Mouse (Mus musculus) neutrophil, adult 5-6 weeks (primary cell): ENCODE results near the gene Phgr1. TPM values are rescaled to one million over a fixed set of nuclear protein-coding genes. Genes with fewer than 3 reads are reported as not detected.

Source experiments
- ATAC-seq: fragments of 151-379, 151-347 bp; 2 replicates; pipeline ENCODE4 v1.8.0; 2017; ENCODE audit warnings: mild to moderate bottlenecking, moderate TSS enrichment; ENCODE audit not compliant: insufficient number of reproducible peaks, poor library complexity, low FRiP score, severe bottlenecking; ENCODE audit errors: extremely low read depth
- total RNA-seq: library from RNA; stranded (forward); fragments of 200-1000 nt; gene quantifications from 2 replicates; pipeline ENCODE4 v1.2.3, GENCODE M21; 2017

The Phgr1 gene
- total RNA-seq, 1 experiment from 2014 or later: not detected

DNA sequence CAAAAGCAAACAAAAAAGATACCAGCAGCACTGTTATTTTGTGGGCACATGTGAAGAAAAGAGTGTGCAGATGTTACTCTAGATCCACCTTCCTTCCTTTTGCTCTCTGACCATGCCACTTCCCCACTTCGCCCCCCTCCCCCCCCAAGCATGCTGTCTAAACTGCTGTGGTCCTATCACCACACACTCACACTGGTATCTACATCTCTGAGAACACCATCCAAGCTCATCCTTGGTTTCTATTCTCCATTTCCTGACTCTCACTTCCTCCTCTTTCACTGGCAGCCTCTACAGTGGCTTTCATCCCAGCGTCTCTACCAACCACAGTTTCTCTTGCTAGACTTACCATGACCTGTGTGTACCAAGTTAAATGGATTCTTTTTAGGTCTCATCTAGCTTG is 31.9 kb downstream of the Phgr1 start:
- ATAC-seq: peak; percentile 44; the same call in 1 of the 2 replicates

DNA sequence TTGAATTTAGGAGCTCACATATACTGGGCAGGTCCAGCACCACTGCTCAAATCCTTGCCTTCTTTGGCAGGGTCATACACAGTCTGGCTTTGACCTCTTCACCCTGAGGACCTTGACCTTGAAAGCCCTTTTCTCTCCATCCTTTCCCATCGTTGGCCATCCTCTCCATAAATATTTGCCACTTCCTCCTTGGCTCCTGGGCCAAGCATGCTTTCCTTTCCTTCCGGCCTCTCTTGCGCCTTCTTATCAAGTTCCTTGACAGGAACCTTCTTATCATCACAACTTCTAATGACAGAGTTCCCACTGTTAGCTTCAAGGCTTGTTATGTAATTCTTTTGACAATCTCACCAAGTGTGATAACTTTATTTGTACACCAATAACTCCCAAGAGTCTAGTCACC is 32.6 kb downstream of the Phgr1 start:
- ATAC-seq: no peak

DNA sequence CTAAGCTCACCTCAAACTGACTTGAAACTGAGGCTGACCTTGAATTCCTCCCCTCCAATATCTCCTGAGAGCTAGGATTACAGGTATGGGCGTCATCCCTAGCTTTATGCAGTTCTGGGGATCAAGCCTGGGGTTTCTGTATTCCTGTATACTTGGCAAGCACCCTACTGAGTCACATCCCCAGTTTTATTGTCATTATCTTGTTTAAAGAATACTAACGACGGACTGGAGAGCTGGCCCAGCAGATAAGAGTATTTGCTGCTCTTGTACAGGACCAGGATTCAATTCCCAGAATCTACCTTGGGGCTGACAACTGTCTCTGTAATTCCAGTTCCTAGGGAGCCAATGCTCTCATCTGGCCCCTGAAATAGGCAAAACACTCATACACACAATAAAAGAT is 33.2 kb downstream of the Phgr1 start:
- no peak for ATAC-seq

DNA sequence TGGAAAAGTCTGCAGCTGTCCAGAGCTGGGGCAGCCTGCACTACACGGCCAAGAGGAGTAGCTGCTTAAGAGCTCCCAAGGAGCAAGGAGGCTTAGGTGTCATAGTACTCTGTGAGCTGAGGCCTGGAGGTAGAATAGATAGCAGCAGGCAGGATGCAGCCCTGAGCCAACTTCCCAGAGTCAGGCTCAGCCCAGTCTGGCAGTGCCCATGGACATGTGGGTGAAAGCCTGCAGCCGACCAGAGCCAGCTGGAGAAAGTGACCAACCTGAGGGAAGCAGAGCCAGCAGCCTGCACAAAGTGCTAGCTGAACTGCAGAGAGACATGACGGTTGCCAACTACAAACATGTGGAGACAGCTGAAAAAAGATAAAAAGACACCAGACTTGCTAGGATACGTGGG is 34.3 kb downstream of the Phgr1 start:
- ATAC-seq: no peak

DNA sequence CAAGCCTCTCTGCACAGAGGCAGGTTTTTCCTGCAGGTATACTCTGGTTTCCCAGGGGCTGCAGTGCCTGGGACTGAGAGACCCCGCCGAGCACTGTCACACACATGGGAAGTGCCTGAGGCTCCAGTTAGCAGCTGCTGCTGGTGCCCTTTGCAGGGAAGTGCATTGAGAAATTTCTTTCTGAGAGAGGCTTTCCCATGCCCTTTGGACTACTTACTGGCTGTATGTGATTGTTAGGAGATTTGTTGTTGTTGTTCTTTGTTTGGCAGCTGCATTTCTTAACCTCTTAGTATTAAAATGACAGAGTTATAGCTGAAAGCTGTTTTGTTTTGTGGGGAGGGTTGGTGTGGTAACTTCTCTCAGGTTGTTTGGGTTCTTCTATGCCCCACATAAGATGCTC is 38.3 kb downstream of the Phgr1 start:
- ATAC-seq: no peak

DNA sequence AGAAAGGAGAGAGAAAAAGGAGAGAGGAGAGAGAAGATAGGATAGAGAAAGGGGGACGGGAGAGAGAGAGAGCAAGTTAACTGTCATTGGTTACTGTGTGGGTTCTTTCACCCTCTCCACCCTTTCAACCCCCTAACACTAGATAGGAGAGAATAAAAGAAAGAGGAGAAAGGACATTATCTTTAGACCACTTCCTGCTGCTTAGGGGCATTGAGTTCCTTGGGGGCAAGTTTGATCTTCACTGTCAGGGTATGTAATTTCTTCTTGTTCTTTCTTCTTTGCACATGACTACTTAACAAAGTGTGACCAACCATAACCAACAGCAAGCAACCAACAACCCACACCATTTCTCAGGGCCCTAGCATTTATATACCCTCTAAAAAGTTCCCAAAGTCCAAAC is 40.2 kb downstream of the Phgr1 start:
- no peak for ATAC-seq

DNA sequence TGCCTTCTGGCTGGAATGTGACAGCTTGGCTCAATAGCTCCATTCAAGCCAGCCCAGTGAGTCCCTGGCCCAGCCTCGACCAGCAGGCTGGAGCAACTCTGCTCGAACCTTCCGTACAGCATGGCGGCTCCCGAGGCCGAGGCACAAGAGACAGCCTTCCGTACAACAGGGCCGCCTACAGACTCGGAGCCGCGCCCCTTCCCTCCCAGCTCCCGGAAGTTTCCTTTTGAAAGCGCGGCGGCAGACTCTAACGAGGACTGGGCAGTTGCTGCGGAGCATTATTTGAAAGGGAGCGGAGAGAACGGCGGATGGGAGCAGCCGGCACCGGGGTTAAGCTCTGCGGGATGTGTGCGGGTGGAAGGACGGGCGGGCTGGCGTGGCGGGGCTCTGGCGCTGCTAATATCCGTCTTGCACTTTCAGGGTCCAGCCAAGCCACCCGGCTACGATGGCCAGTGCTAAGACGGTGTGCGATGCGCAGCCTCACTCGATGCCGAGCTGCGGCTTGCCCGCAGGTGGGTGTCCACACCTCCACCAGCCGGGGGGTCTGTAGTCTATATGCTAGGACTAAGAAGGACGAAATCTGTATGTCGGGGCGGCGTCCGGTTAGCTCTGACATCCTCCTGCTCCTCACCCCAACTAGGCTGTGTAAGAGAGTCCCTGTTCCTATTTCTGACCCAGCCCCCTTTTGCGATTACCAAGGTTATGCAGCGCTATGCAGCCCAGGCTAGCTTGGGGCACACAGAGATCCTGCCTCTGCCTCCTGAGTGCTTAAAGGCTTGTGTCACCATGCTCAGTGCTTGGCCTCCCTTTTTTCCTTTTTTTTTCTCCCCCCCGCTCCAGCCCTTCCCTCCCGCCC is 41.6 kb downstream of the Phgr1 start, which contains the start of gene Knstrn:
Knstrn (plus strand) TSS at position 23 of the 856 bp plus-strand sequence.
- peak; percentile 99 for ATAC-seq

DNA sequence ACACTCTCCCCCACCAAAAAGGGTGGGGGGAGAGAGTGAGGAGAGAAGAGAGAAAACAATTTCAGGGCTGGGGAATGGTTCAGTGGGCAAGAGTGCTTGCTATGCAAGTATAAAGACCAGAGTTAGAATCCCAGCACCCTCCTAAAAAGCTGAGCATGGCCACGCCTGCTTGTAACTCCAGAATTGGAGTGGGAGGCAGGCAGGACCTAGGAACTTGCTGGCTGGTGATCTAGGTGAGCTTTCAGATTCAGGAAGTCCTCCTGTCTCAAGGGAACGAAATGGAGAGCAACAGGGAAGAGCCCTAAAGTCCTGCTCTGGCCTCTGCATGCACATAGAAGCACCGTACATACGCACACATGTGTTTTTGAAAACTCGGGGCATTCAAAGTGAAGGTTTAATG is 50.2 kb downstream of the Phgr1 start:
- ATAC-seq: no peak

DNA sequence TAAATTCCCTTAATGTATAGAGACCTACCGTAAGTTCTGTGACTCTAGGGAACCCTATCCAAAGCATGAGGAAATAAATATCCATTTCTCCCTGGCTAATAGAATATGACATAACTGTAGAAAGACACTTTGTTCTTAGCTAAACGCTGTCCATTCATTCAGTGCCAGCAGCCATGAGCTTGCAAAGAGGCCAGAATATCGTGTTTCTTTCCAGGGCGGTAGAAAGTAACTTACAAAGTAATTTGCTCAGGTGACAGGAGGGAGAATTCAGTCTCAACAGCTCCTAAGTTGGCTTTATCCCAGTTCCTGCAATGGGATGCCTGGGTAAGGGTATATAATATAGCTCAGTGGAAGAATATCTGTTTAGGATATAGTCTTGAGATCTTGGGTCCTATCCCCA is 51.8 kb downstream of the Phgr1 start:
- ATAC-seq: no peak

Other genes starting within 250 kb of the Phgr1 start
- gene Bmf, start 223.1 kb upstream of the Phgr1 start, total RNA-seq: 34.7 and 35.5 TPM in 2 replicates
- gene Bub1b, start 174.6 kb upstream of the Phgr1 start, total RNA-seq: 3.8 and 5.0 TPM in 2 replicates
- gene Pak6, start 109.5 kb upstream of the Phgr1 start, total RNA-seq: 0.23 and 0.25 TPM in 2 replicates
- gene Ankrd63, start 68.8 kb upstream of the Phgr1 start, total RNA-seq: 0.74 and 1.2 TPM in 2 replicates
- 87.3 and 90.5 TPM in 2 replicates for gene Plcb2, start 44.3 kb upstream of the Phgr1 start, total RNA-seq
- gene Inafm2, start 27.0 kb upstream of the Phgr1 start, total RNA-seq: 19.8 and 20.9 TPM in 2 replicates
- gene Ccdc9b, start 10.1 kb upstream of the Phgr1 start, total RNA-seq: not detected in 2 replicates
- not detected in 2 replicates for gene Disp2, start 7.0 kb downstream of the Phgr1 start, total RNA-seq
- gene Knstrn, start 41.2 kb downstream of the Phgr1 start, total RNA-seq: 10.7 and 13.2 TPM in 2 replicates
- 36.6 and 47.0 TPM in 2 replicates for gene Ivd, start 89.2 kb downstream of the Phgr1 start, total RNA-seq
- 15.2 and 16.2 TPM in 2 replicates for gene Bahd1, start 127.6 kb downstream of the Phgr1 start, total RNA-seq
- gene Chst14, start 153.7 kb downstream of the Phgr1 start, total RNA-seq: 0.81 and 2.2 TPM in 2 replicates